Mouse (Mus musculus): Measurements from ENCODE around the gene Alcam.

Alcam gene

GRCm38 (mm10) chr16:52261755-52262154 lies 192.1 kb downstream of the Alcam start:
- no peak for DNase-seq (ENCODE audit: low spot score in 2 of 2)

GRCm38 (mm10) chr16:52250935-52251334 lies 202.9 kb downstream of the Alcam start:
- DNase-seq (ENCODE audit: low spot score in 2 of 2): no peak

- no peak for DNase-seq (ENCODE audit: low spot score in 2 of 2)
Measured at GRCm38 (mm10) chr16:52250196-52250595, 203.7 kb downstream of the Alcam start.

- DNase-seq (ENCODE audit: low spot score in 2 of 2): no peak
Measured at GRCm38 (mm10) chr16:52243421-52243973, 210.4 kb downstream of the Alcam start.

GRCm38 (mm10) chr16:52242144-52242543 lies 211.7 kb downstream of the Alcam start:
- DNase-seq (ENCODE audit: low spot score in 2 of 2): no peak

- no peak for DNase-seq (ENCODE audit: low spot score in 2 of 2)
Measured at GRCm38 (mm10) chr16:52229930-52230329, 223.9 kb downstream of the Alcam start.

GRCm38 (mm10) chr16:52229446-52229845 lies 224.4 kb downstream of the Alcam start:
- DNase-seq (ENCODE audit: low spot score in 2 of 2): no peak

GRCm38 (mm10) chr16:52222896-52223295 lies 231.0 kb downstream of the Alcam start:
- DNase-seq (ENCODE audit: low spot score in 2 of 2): no peak

- DNase-seq (ENCODE audit: low spot score in 2 of 2): no peak
Measured at GRCm38 (mm10) chr16:52219069-52219468, 234.8 kb downstream of the Alcam start.

GRCm38 (mm10) chr16:52210844-52211606 lies 242.8 kb downstream of the Alcam start:
- no peak for DNase-seq (ENCODE audit: low spot score in 2 of 2)

GRCm38 (mm10) chr16:52200107-52200506 lies 253.8 kb downstream of the Alcam start:
- DNase-seq (ENCODE audit: low spot score in 2 of 2): no peak
